Mouse (Mus musculus): ENCODE measurements around the gene Mlx.

Gene Mlx

GRCm38 (mm10) chr11:101065002-101065401 is 22.1 kb upstream of the Mlx start:
- no peak for DNase-seq (ENCODE audit: low read depth, low spot score)

- DNase-seq (ENCODE audit: low read depth, low spot score): peak; percentile 89
These were observed 20.3 kb upstream of the Mlx start for GRCm38 (mm10) chr11:101066549-101067412.

- peak; percentile 93 for DNase-seq (ENCODE audit: low read depth, low spot score)
These were observed 17.5 kb upstream of the Mlx start, which contains the start of gene Naglu for GRCm38 (mm10) chr11:101069391-101070188. Naglu (plus strand) TSS chr11:101070012.

GRCm38 (mm10) chr11:101070189-101070527 is 16.9 kb upstream of the Mlx start:
- DNase-seq (ENCODE audit: low read depth, low spot score): no peak

GRCm38 (mm10) chr11:101070987-101071386 is 16.1 kb upstream of the Mlx start:
- no peak for DNase-seq (ENCODE audit: low read depth, low spot score)

- DNase-seq (ENCODE audit: low read depth, low spot score): no peak
These were observed 15.2 kb upstream of the Mlx start for GRCm38 (mm10) chr11:101071810-101072428.

GRCm38 (mm10) chr11:101078121-101078520 is 9.0 kb upstream of the Mlx start, which contains the start of gene Hsd17b1:
Hsd17b1 (plus strand) TSS chr11:101078411.
- no peak for DNase-seq (ENCODE audit: low read depth, low spot score)

- DNase-seq (ENCODE audit: low read depth, low spot score): peak; percentile 41
These were observed 7.3 kb upstream of the Mlx start for GRCm38 (mm10) chr11:101079746-101080145.

GRCm38 (mm10) chr11:101080421-101080820 is 6.7 kb upstream of the Mlx start:
- no peak for DNase-seq (ENCODE audit: low read depth, low spot score)

- no peak for DNase-seq (ENCODE audit: low read depth, low spot score)
These were observed 5.4 kb upstream of the Mlx start for GRCm38 (mm10) chr11:101081659-101082058.

- peak; percentile 91 for DNase-seq (ENCODE audit: low read depth, low spot score)
These were observed 4.6 kb upstream of the Mlx start, which contains the start of gene Coasy for GRCm38 (mm10) chr11:101082208-101083082. Coasy (plus strand) TSS chr11:101082565.

- no peak for DNase-seq (ENCODE audit: low read depth, low spot score)
These were observed 3.9 kb upstream of the Mlx start for GRCm38 (mm10) chr11:101083083-101083697.

GRCm38 (mm10) chr11:101084246-101084645 is 2.8 kb upstream of the Mlx start:
- no peak for DNase-seq (ENCODE audit: low read depth, low spot score)

- no peak for DNase-seq (ENCODE audit: low read depth, low spot score)
These were observed 2.3 kb upstream of the Mlx start for GRCm38 (mm10) chr11:101084811-101085210.

GRCm38 (mm10) chr11:101085617-101086322 is 1.3 kb upstream of the Mlx start:
- DNase-seq (ENCODE audit: low read depth, low spot score): no peak

- no peak for DNase-seq (ENCODE audit: low read depth, low spot score)
These were observed 778 bp upstream of the Mlx start for GRCm38 (mm10) chr11:101086323-101086674.

- no peak for DNase-seq (ENCODE audit: low read depth, low spot score)
These were observed 592 bp downstream of the Mlx start for GRCm38 (mm10) chr11:101087682-101088055.

- no peak for DNase-seq (ENCODE audit: low read depth, low spot score)
These were observed 2.9 kb downstream of the Mlx start for GRCm38 (mm10) chr11:101089931-101090330.

GRCm38 (mm10) chr11:101094930-101095313 is 7.8 kb downstream of the Mlx start:
- DNase-seq (ENCODE audit: low read depth, low spot score): no peak

Measured in CD4-positive, CD25-positive, alpha-beta regulatory T cell, adult 2 months (primary cell).